Mouse (Mus musculus): ENCODE data around the gene Gm45521.

- TF ChIP-seq CTCF (IDR thresholded peaks at IDR 0.05; ENCODE audit: insufficient read depth, low read length), result no peak
- no peak for TF ChIP-seq POLR2A (IDR thresholded peaks at IDR 0.05; ENCODE audit: borderline replicate concordance, extremely low read depth, low read depth, low read length)
Observed at GRCm38 (mm10) chr14:8007923-8008322, 50.8 kb downstream of the Gm45521 start.
